Mouse (Mus musculus): ENCODE measurements around the gene Plac9a. TPM values are rescaled to one million over a fixed set of nuclear protein-coding genes. Genes with fewer than 3 reads are reported as not detected.

The Plac9a gene
- total and polyA plus RNA-seq, 2 experiments from 2014 or later: 0.41 TPM; not detected in 1

DNA sequence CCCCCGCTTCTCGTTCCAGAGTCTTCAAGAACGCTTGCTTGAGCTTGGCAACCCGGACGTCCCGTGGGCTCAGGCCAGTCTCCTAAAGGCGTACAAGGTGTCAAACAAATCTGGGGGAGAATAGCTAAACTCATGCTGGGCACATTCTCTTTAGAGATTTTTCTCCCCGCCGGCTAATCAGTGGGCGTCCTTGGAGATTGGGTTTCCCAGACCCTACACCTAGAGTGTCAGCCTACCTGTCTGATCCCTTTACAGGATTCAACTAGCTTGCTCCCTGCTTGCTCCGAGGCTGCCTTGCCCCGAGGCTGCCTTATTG lies 60.3 kb downstream of the Plac9a start:
- Histone ChIP-seq H3K4me3 (ENCODE audit: low read length) (peak overlapping the region; percentile 54), H3K4me1 (ENCODE audit: insufficient read depth, low read length) (peaks cover 7% of the 10 kb centered on the region; the same call in 1 of the 2 replicates), H3K27ac (no peak overlapping the region), H3K4me2 (ENCODE audit: low read depth, low read length) (peak overlapping the region; percentile 95), H3K9me3 (ENCODE audit: low read length) (no peaks in the 10 kb centered on the region), H3K9ac (replicated peaks; ENCODE audit: low read length) (peak overlapping the region; percentile 48; the same call in 1 of the 2 replicates), H3K27me3 (ENCODE audit: insufficient read depth, low read length) (peaks cover 13% of the 10 kb centered on the region; the same call in 1 of the 2 replicates), H3K36me3 (ENCODE audit: insufficient read depth, low read length) (no peaks in the 10 kb centered on the region)
- WGBS: 2% methylated on average over 12 of the region's 12 CpGs
- TF ChIP-seq CTCF (IDR thresholded peaks at IDR 0.05; ENCODE audit: low read depth): no peak
- DNase-seq (ENCODE audit: low spot score) (no peak), ATAC-seq (no peak)

GRCm38 (mm10) chr14:25841991-25842687 lies 60.8 kb downstream of the Plac9a start, which contains the start of gene Anxa11:
Gene Anxa11, plus strand, starts transcription at chr14:25842156.
- no peak within 1 kb of the TSS for H3K27ac ChIP-seq
- no peaks in the 10 kb centered on the region for H3K9me3 ChIP-seq (ENCODE audit: low read length)
- WGBS: under 1% methylated on average over 54 of the region's 54 CpGs
- peak within 1 kb of the TSS; percentile 48 for H3K9ac ChIP-seq (replicated peaks; ENCODE audit: low read length)
- peak within 1 kb of the TSS; percentile 95 for H3K4me2 ChIP-seq (ENCODE audit: low read depth, low read length)
- peak within 1 kb of the TSS; percentile 54 for H3K4me3 ChIP-seq (ENCODE audit: low read length)
- H3K4me1 ChIP-seq (ENCODE audit: insufficient read depth, low read length): peaks cover 7% of the 10 kb centered on the region; the same call in 1 of the 2 replicates
- DNase-seq (ENCODE audit: low spot score): peak; percentile 40
- peaks cover 13% of the 10 kb centered on the region; the same call in 1 of the 2 replicates for H3K27me3 ChIP-seq (ENCODE audit: insufficient read depth, low read length)
- TF ChIP-seq CTCF (IDR thresholded peaks at IDR 0.05; ENCODE audit: low read depth): no peak
- ATAC-seq: peak; percentile 67; the same call in 1 of the 2 replicates
- H3K36me3 ChIP-seq (ENCODE audit: insufficient read depth, low read length): no peaks in the 10 kb centered on the region

DNA sequence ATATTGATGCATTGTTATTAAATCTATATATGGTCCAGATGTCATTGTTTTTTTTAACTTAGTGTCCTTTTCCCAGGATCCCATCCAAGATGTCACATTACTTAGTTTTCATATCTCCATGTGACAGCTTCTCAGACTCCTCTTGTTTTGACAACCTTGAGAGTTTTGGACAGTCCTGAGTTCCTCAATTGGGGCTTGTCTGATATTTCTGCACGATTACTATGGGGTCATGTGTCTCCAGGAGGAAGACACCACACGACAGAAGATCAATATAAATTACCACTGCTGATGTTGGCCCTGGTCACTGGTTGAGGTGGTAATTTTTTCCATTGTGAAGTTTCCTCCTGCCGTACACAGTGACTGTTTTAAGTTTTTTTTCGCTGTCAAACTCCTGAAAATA lies 61.3 kb downstream of the Plac9a start:
- no peaks in the 10 kb centered on the region for H3K36me3 ChIP-seq (ENCODE audit: insufficient read depth, low read length)

DNA sequence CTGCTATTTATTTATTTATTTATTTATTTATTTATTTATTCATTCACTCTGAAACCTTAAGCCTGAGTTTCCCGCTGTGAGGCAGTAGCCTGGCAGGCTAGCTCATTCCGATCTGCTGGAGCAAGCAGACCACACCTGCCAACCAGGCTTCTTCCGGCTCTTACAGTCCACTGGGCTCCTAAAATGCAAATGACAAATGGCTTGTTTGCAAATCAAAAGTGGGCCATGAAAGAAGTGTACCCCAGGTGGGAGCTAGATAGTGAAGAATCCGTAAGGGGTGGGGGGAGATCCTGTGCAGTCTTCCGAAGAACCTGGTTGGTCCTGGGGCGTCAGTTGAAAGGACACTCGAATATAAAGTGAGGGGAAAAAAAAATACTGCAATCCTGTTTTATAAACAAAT lies 61.9 kb downstream of the Plac9a start:
- DNase-seq (ENCODE audit: low spot score) (peak; percentile 24), ATAC-seq (no peak)
- no peak overlapping the region for H3K4me3 ChIP-seq (ENCODE audit: low read length)
- no peak overlapping the region for H3K9ac ChIP-seq (replicated peaks; ENCODE audit: low read length)
- H3K4me1 ChIP-seq (ENCODE audit: insufficient read depth, low read length): peaks cover 7% of the 10 kb centered on the region; the same call in 1 of the 2 replicates
- no peak overlapping the region for H3K27ac ChIP-seq
- no peaks in the 10 kb centered on the region for H3K9me3 ChIP-seq (ENCODE audit: low read length)
- no peak overlapping the region for H3K4me2 ChIP-seq (ENCODE audit: low read depth, low read length)
- no peaks in the 10 kb centered on the region for H3K36me3 ChIP-seq (ENCODE audit: insufficient read depth, low read length)
- H3K27me3 ChIP-seq (ENCODE audit: insufficient read depth, low read length): peaks cover 13% of the 10 kb centered on the region; the same call in 1 of the 2 replicates
- TF ChIP-seq CTCF (IDR thresholded peaks at IDR 0.05; ENCODE audit: low read depth): no peak
- WGBS: 18% methylated on average over 7 of the region's 7 CpGs

More for the DNA sequence above, 61.3 kb downstream of the Plac9a start:
- Histone ChIP-seq H3K4me1 (ENCODE audit: insufficient read depth, low read length) (peaks cover 7% of the 10 kb centered on the region; the same call in 1 of the 2 replicates), H3K27ac (no peak overlapping the region), H3K9ac (replicated peaks; ENCODE audit: low read length) (no peak overlapping the region; the same call in 1 of the 2 replicates), H3K9me3 (ENCODE audit: low read length) (no peaks in the 10 kb centered on the region), H3K4me3 (ENCODE audit: low read length) (peak overlapping the region; percentile 54), H3K4me2 (ENCODE audit: low read depth, low read length) (peak overlapping the region; percentile 95), H3K27me3 (ENCODE audit: insufficient read depth, low read length) (peaks cover 13% of the 10 kb centered on the region; the same call in 1 of the 2 replicates)
- ATAC-seq (0 out of 2 replicates have a peak, but pooled peaks have one; percentile 15), DNase-seq (ENCODE audit: low spot score) (no peak)
- WGBS: 5% methylated on average over 4 of the region's 4 CpGs
- no peak for TF ChIP-seq CTCF (IDR thresholded peaks at IDR 0.05; ENCODE audit: low read depth)

DNA sequence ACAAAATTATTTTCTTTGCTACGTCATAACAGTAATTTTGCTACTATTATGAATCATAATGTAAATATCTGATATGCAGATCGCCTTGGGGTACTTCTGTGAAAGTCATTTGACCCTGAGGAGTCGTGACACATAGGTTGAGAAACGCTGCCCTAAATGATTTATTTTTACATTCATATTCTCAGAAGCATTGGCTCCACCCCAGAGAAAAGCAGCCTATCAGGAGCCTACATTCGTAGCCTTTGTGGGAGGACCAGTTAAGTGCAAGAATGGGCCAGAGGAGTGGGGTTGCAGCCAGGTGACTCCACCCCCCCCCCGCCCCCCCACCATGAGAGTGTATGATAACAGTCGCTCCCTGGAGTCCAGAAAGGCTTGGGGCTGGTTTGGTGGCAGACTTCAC lies 63.1 kb downstream of the Plac9a start:
- Histone ChIP-seq H3K36me3 (ENCODE audit: insufficient read depth, low read length) (no peaks in the 10 kb centered on the region), H3K4me2 (ENCODE audit: low read depth, low read length) (no peak overlapping the region), H3K4me3 (ENCODE audit: low read length) (no peak overlapping the region), H3K27me3 (ENCODE audit: insufficient read depth, low read length) (peaks cover 13% of the 10 kb centered on the region; the same call in 1 of the 2 replicates), H3K9me3 (ENCODE audit: low read length) (no peaks in the 10 kb centered on the region), H3K27ac (no peak overlapping the region), H3K9ac (replicated peaks; ENCODE audit: low read length) (no peak overlapping the region), H3K4me1 (ENCODE audit: insufficient read depth, low read length) (peaks cover 7% of the 10 kb centered on the region; the same call in 1 of the 2 replicates)
- DNase-seq (ENCODE audit: low spot score) (no peak), ATAC-seq (no peak)
- TF ChIP-seq CTCF (IDR thresholded peaks at IDR 0.05; ENCODE audit: low read depth): no peak
- WGBS: 72% methylated on average over 7 of the region's 7 CpGs

- ATAC-seq: no peak
- no peak for DNase-seq (ENCODE audit: low spot score)
- Histone ChIP-seq H3K9ac (replicated peaks; ENCODE audit: low read length) (no peak overlapping the region), H3K4me1 (ENCODE audit: insufficient read depth, low read length) (peaks cover 7% of the 10 kb centered on the region; the same call in 1 of the 2 replicates), H3K27me3 (ENCODE audit: insufficient read depth, low read length) (peaks cover 13% of the 10 kb centered on the region; the same call in 1 of the 2 replicates), H3K4me3 (ENCODE audit: low read length) (no peak overlapping the region), H3K9me3 (ENCODE audit: low read length) (no peaks in the 10 kb centered on the region), H3K27ac (no peak overlapping the region), H3K36me3 (ENCODE audit: insufficient read depth, low read length) (no peaks in the 10 kb centered on the region), H3K4me2 (ENCODE audit: low read depth, low read length) (no peak overlapping the region)
- WGBS: 50% methylated on average over 8 of the region's 8 CpGs
- no peak for TF ChIP-seq CTCF (IDR thresholded peaks at IDR 0.05; ENCODE audit: low read depth)
Measured at GRCm38 (mm10) chr14:25838411-25838810, 64.5 kb downstream of the Plac9a start.

Other genes starting within 250 kb of the Plac9a start
- 55.3 and 55.4 TPM in 2 replicates for gene Ppif, start 208.9 kb downstream of the Plac9a start, total RNA-seq (2014; rRNA removed)
- gene Ppif, start 208.9 kb downstream of the Plac9a start, polyA plus RNA-seq (2015; fragmentation: Nextera tagmentation; extraction: Ambion mirVana): 46.1 and 46.7 TPM in 2 replicates
- gene Zcchc24, start 134.1 kb downstream of the Plac9a start, total RNA-seq (2014; rRNA removed): 34.4 and 39.3 TPM in 2 replicates
- 19.7 and 20.4 TPM in 2 replicates for gene Zcchc24, start 134.1 kb downstream of the Plac9a start, polyA plus RNA-seq (2015; fragmentation: Nextera tagmentation; extraction: Ambion mirVana)
- 3.7 and 4.2 TPM in 2 replicates for gene Anxa11, start 60.9 kb downstream of the Plac9a start, total RNA-seq (2014; rRNA removed)
- 4.5 and 4.9 TPM in 2 replicates for gene Anxa11, start 60.9 kb downstream of the Plac9a start, polyA plus RNA-seq (2015; fragmentation: Nextera tagmentation; extraction: Ambion mirVana)
- 8.3 and 8.6 TPM in 2 replicates for gene Tmem254a, start 24.6 kb upstream of the Plac9a start, total RNA-seq (2014; rRNA removed)
- gene Tmem254a, start 24.6 kb upstream of the Plac9a start, polyA plus RNA-seq (2015; fragmentation: Nextera tagmentation; extraction: Ambion mirVana): 5.0 and 9.1 TPM in 2 replicates
- not detected in 2 replicates for gene Cphx1, start 35.2 kb upstream of the Plac9a start, total RNA-seq (2014; rRNA removed)
- not detected in 2 replicates for gene Cphx1, start 35.2 kb upstream of the Plac9a start, polyA plus RNA-seq (2015; fragmentation: Nextera tagmentation; extraction: Ambion mirVana)
- gene Duxbl1, start 75.5 kb upstream of the Plac9a start, total RNA-seq (2014; rRNA removed): 1.2 and 2.1 TPM in 2 replicates
- gene Duxbl1, start 75.5 kb upstream of the Plac9a start, polyA plus RNA-seq (2015; fragmentation: Nextera tagmentation; extraction: Ambion mirVana): 1.9 and 2.1 TPM in 2 replicates
- 32.6 and 35.0 TPM in 2 replicates for gene Gm9780, start 139.6 kb upstream of the Plac9a start, total RNA-seq (2014; rRNA removed)
- gene Gm9780, start 139.6 kb upstream of the Plac9a start, polyA plus RNA-seq (2015; fragmentation: Nextera tagmentation; extraction: Ambion mirVana): 16.2 and 19.4 TPM in 2 replicates
- gene Tmem254c, start 164.3 kb upstream of the Plac9a start, total RNA-seq (2014; rRNA removed): 31.1 and 35.8 TPM in 2 replicates
- 45.4 and 49.7 TPM in 2 replicates for gene Tmem254c, start 164.3 kb upstream of the Plac9a start, polyA plus RNA-seq (2015; fragmentation: Nextera tagmentation; extraction: Ambion mirVana)
- gene Cphx2, start 178.4 kb upstream of the Plac9a start, total RNA-seq (2014; rRNA removed): 1.3 TPM in 1 of 2 replicates, not detected in the other
- not detected in 2 replicates for gene Cphx2, start 178.4 kb upstream of the Plac9a start, polyA plus RNA-seq (2015; fragmentation: Nextera tagmentation; extraction: Ambion mirVana)
- not detected in 2 replicates for gene Cphx3, start 179.2 kb upstream of the Plac9a start, total RNA-seq (2014; rRNA removed)
- gene Cphx3, start 179.2 kb upstream of the Plac9a start, polyA plus RNA-seq (2015; fragmentation: Nextera tagmentation; extraction: Ambion mirVana): not detected in 2 replicates
- gene Duxbl2, start 215.2 kb upstream of the Plac9a start, total RNA-seq (2014; rRNA removed): 1.8 and 4.3 TPM in 2 replicates
- not detected in 2 replicates for gene Duxbl2, start 215.2 kb upstream of the Plac9a start, polyA plus RNA-seq (2015; fragmentation: Nextera tagmentation; extraction: Ambion mirVana)